Mouse (Mus musculus): ENCODE measurements at regions not wholly inside any gene's neighbourhood (a gene's known extent, or its start where the extent isn't known, plus 50 kb on each side); places are given as distances from the start of the nearest gene placed in this dataset.

DNA sequence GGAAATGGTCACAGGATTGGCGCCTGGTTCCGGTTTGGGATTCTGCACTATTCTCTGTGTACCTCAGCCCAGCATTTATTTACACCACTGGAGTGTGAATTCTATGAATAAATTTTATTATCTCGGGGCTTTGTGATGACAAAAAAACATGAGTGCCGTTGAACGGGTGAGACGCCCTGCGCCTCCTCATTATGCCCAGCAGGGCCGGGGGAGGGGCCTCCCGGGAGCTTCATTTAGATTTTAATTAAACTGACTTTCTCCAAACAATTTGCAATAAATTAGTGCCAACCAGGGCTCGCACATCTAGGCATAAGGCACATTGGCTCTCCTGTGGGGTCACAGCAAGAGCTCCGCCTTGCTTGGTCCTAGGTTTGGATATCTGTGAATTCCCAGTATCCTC is 151.8 kb upstream of the A530016L24Rik start:
- no peak overlapping the region for H3K4me2 ChIP-seq
- H3K27me3 ChIP-seq (replicated peaks), result 0 out of 2 replicates have a peak, but pooled peaks cover 3% of the 10 kb centered on the region
- no peak for ATAC-seq (ENCODE audit: low FRiP score)
- H3K9me3 ChIP-seq (replicated peaks), result no peaks in the 10 kb centered on the region
- H3K4me3 ChIP-seq (replicated peaks), result no peak overlapping the region
- no peak overlapping the region for H3K27ac ChIP-seq (replicated peaks)
- 31% methylated on average over 11 of the region's 11 CpGs for WGBS
- peaks cover 70% of the 10 kb centered on the region for H3K4me1 ChIP-seq
- H3K36me3 ChIP-seq, result no peaks in the 10 kb centered on the region
- no peak overlapping the region for H3K9ac ChIP-seq (replicated peaks)

DNA sequence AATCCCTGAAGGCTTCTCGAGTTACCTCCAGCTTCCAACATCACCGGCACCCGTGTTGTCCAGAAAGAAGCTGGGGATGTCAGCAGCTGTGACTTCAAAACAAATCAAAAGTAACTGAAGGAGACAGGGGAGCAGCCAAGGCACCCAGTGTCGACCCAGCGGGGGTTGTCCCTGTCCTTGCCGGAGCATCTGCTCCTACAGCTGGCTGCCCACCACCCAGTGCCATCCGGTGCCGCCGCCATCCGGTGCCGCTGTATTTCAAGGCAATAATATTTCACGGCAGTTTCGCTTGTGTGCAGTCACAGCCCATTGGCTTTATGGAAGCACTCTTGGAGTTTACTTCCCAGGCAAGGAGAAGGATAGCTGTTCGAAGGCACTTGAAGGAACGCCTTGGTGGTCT is 150.3 kb upstream of the A530016L24Rik start:
- Histone ChIP-seq H3K4me3 (replicated peaks) (no peak overlapping the region), H3K27me3 (replicated peaks) (0 out of 2 replicates have a peak, but pooled peaks cover 3% of the 10 kb centered on the region), H3K4me1 (peaks cover 56% of the 10 kb centered on the region), H3K27ac (replicated peaks) (no peak overlapping the region), H3K9ac (replicated peaks) (no peak overlapping the region), H3K36me3 (no peaks in the 10 kb centered on the region), H3K4me2 (no peak overlapping the region), H3K9me3 (replicated peaks) (no peaks in the 10 kb centered on the region)
- ATAC-seq (ENCODE audit: low FRiP score), result no peak
- 62% methylated on average over 15 of the region's 15 CpGs for WGBS

DNA sequence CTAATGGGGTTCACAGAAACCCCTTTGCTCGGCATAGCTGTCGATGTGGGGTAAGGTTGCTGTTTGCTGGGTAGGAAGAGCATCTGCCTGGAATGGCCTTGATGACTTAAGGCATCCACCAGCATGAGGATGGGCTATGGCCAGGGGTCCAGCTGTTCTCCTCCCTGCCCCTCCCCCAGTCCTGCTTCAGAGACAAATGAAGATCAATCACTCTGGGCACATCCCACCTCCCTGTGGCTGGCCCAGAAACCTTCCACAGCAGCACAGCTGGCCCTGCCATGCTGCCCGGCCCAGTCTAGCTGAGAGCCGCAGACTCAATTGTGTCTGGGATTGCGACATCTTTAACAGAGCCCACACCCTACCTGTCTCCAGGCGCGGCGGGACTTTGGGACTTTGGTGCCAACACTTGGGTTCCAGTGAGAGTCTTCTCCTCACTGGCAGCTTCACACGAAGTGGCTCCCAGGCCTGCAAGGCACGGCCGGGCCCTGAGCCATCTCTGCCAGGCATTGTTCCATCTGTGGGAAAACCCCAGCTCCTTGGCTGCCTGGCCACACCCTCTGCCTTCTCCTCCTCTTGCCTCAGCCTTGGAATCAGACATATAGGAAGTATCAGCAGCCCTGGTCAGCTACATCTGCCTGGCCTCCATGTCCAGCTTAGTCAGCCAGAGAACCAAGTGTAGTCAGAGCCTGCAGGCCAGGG is 149.6 kb upstream of the A530016L24Rik start:
- Histone ChIP-seq H3K9me3 (replicated peaks) (no peaks in the 10 kb centered on the region), H3K9ac (replicated peaks) (no peak overlapping the region), H3K27me3 (replicated peaks) (0 out of 2 replicates have a peak, but pooled peaks cover 3% of the 10 kb centered on the region), H3K4me2 (no peak overlapping the region), H3K4me3 (replicated peaks) (no peak overlapping the region), H3K36me3 (no peaks in the 10 kb centered on the region), H3K4me1 (peaks cover 49% of the 10 kb centered on the region), H3K27ac (replicated peaks) (0 out of 2 replicates have a peak overlapping the region, but pooled peaks have one; percentile 43)
- 61% methylated on average over 11 of the region's 11 CpGs for WGBS
- no peak for ATAC-seq (ENCODE audit: low FRiP score)

DNA sequence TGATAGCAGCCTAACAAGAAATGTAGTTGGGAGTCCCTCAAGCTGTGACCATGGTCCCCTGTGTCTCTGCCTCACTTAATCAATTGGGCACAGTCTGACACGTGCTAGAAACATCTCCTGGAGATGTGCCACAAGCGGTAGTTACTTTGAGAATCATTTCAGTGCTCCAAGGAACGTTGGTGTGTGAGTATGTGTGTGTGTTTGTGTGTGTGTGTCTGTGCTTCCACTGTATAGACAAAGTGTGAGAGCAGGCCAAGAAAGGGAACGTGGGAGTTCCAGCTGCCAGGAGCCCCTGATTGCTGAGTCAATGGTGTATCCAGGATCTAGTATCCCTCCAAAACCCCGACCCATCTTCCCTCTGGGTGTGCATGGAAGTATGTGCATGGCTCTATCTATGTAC is 149.0 kb upstream of the A530016L24Rik start:
- no peak overlapping the region for H3K9ac ChIP-seq (replicated peaks)

DNA sequence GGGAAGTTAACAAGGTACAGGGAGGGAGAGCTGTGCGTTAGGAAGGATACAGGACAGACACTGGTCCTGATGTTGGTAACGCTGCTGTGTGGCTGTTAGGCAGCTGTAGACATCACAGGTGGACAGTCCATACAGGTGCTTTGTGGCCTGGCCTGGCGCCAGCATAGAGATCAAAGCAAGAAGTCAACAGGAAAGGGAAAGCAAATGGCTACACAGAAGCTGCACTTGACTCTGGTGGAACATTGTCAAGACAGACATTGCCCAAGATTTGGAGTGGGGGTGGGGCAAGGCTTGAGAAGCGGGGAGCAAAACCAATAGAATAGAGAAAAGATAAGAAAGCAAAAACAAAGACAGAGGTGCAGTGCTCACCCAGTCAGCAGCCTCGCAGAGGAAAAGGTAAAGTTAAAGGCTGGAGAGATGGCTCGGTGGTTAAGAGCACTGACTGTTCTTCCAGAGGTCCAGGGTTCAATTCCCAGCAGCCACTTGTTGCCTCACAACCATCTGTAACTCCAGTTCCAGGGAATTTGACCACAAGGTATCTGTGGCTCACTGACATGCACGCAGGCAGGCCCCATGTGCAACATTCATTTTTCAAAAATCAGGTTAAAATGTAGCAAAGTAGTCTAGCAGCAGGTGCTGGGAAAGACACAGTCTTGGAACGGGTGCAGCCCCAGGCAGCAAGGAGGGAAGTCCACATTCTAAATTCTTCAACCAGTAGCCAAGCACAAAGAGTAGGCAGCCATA is 147.3 kb upstream of the A530016L24Rik start:
- no peak overlapping the region for H3K4me2 ChIP-seq
- H3K9ac ChIP-seq (replicated peaks), result no peak overlapping the region
- no peak overlapping the region for H3K4me3 ChIP-seq (replicated peaks)
- H3K27me3 ChIP-seq (replicated peaks), result 0 out of 2 replicates have a peak, but pooled peaks cover 3% of the 10 kb centered on the region
- peaks cover 26% of the 10 kb centered on the region for H3K4me1 ChIP-seq
- ATAC-seq (ENCODE audit: low FRiP score), result no peak
- H3K27ac ChIP-seq (replicated peaks), result no peak overlapping the region
- no peaks in the 10 kb centered on the region for H3K36me3 ChIP-seq
- no peaks in the 10 kb centered on the region for H3K9me3 ChIP-seq (replicated peaks)
- WGBS, result 86% methylated on average over 8 of the region's 8 CpGs

More for the DNA sequence above, 149.0 kb upstream of the A530016L24Rik start:
- Histone ChIP-seq H3K4me2 (no peak overlapping the region), H3K9me3 (replicated peaks) (no peaks in the 10 kb centered on the region), H3K27me3 (replicated peaks) (0 out of 2 replicates have a peak, but pooled peaks cover 3% of the 10 kb centered on the region), H3K27ac (replicated peaks) (no peak overlapping the region), H3K4me1 (peaks cover 43% of the 10 kb centered on the region), H3K36me3 (no peaks in the 10 kb centered on the region), H3K4me3 (replicated peaks) (no peak overlapping the region)
- WGBS, result 53% methylated on average over 5 of the region's 5 CpGs
- no peak for ATAC-seq (ENCODE audit: low FRiP score)

DNA sequence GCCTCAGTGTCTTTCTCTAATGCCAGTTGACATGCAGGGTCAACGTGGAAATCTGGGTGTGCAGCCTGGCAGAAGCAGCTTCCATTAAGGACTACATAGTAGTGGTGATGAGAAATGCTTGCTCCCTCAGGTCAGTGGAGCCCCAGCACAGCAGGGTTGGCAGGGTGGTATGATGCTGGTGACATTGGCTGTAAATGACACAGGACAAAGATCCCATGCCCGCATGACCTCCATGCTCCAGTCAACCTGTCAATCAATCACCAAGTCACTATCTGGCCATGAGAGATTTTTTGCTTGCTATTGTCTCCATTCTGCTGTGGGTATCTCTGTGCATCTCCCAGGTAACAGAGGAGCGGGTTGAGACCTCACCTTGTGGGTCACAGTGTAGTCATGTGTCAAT is 146.2 kb upstream of the A530016L24Rik start:
- no peaks in the 10 kb centered on the region for H3K36me3 ChIP-seq
- H3K4me1 ChIP-seq, result peaks cover 17% of the 10 kb centered on the region
- no peak overlapping the region for H3K4me3 ChIP-seq (replicated peaks)
- ATAC-seq (ENCODE audit: low FRiP score), result no peak
- H3K9me3 ChIP-seq (replicated peaks), result no peaks in the 10 kb centered on the region
- no peak overlapping the region for H3K9ac ChIP-seq (replicated peaks)
- WGBS, result 90% methylated on average over 3 of the region's 3 CpGs
- H3K27ac ChIP-seq (replicated peaks), result no peak overlapping the region
- no peak overlapping the region for H3K4me2 ChIP-seq
- H3K27me3 ChIP-seq (replicated peaks), result 0 out of 2 replicates have a peak, but pooled peaks cover 3% of the 10 kb centered on the region

DNA sequence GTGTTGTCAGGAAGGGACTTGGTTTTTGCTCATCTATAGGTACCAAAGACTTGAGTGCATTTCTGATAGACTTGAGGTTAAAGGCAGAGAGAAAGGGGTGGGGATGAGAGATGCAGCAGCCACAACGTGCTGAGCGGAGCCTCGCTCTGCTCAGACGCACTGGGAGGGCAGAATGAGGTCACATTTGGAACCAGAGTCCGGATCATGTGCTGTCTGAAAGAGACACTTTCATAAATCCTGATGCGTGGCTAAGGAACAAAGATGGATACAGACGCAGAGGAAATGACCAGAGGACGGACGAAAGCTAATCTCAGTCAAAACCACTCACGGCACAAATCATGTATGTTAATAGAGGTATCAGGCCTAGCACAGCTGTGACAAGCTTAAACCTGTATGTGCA is 145.0 kb upstream of the A530016L24Rik start:
- Histone ChIP-seq H3K36me3 (no peaks in the 10 kb centered on the region), H3K27me3 (replicated peaks) (0 out of 2 replicates have a peak, but pooled peaks cover 3% of the 10 kb centered on the region), H3K9ac (replicated peaks) (no peak overlapping the region), H3K4me2 (no peak overlapping the region), H3K4me1 (peaks cover 9% of the 10 kb centered on the region), H3K4me3 (replicated peaks) (no peak overlapping the region), H3K9me3 (replicated peaks) (no peaks in the 10 kb centered on the region), H3K27ac (replicated peaks) (no peak overlapping the region)
- no peak for ATAC-seq (ENCODE audit: low FRiP score)
- WGBS, result 50% methylated on average over 10 of the region's 10 CpGs

DNA sequence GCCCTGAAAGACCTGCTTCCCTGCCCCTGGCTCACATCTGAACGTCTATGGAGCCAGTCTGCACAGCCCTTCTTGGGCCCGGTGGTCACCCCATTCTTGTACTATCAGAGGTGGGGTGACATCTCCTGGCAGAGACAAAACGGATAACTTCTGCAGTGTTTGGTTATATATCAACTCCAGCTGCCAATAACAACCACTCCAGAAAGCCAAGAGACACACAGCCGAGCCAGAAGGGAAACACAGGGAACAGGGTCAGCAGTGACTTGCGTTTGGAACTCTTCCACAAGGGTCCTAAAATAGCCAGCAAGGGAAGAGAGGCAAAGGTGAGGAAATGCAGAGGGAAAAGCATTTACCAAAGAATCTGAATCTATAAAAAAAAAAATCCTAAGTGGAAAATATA is 143.5 kb upstream of the A530016L24Rik start:
- peaks cover 10% of the 10 kb centered on the region for H3K4me1 ChIP-seq
- no peak overlapping the region for H3K4me3 ChIP-seq (replicated peaks)
- 79% methylated on average over 5 of the region's 5 CpGs for WGBS
- H3K9me3 ChIP-seq (replicated peaks), result no peaks in the 10 kb centered on the region
- no peaks in the 10 kb centered on the region for H3K36me3 ChIP-seq
- no peak overlapping the region for H3K27ac ChIP-seq (replicated peaks)
- no peak for ATAC-seq (ENCODE audit: low FRiP score)
- no peak overlapping the region for H3K4me2 ChIP-seq
- H3K9ac ChIP-seq (replicated peaks), result no peak overlapping the region
- 0 out of 2 replicates have a peak, but pooled peaks cover 3% of the 10 kb centered on the region for H3K27me3 ChIP-seq (replicated peaks)

DNA sequence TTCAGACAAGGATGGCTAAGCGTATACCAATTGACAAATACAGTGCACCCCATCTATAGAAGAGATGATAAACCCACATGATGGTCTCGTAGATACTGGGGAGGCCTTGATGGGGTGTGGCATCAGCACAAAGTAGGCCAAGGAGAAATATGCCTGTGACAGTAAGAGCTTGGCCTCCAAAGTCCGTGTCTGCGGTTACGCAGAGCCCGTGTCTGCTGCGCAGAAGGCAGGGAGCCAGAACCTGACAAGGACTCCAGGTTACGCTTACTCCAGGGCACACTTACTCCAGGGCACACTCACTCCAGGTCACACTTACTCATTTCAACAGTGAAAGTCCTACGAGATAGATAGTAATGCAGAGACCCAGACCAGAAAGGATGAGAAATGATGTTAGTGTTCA is 141.1 kb upstream of the A530016L24Rik start:
- Histone ChIP-seq H3K4me2 (no peak overlapping the region), H3K4me3 (replicated peaks) (no peak overlapping the region), H3K4me1 (peaks cover 12% of the 10 kb centered on the region), H3K27ac (replicated peaks) (no peak overlapping the region), H3K36me3 (no peaks in the 10 kb centered on the region), H3K9ac (replicated peaks) (no peak overlapping the region), H3K9me3 (replicated peaks) (no peaks in the 10 kb centered on the region), H3K27me3 (replicated peaks) (no peaks in the 10 kb centered on the region)
- no peak for ATAC-seq (ENCODE audit: low FRiP score)
- WGBS, result 96% methylated on average over 9 of the region's 9 CpGs

DNA sequence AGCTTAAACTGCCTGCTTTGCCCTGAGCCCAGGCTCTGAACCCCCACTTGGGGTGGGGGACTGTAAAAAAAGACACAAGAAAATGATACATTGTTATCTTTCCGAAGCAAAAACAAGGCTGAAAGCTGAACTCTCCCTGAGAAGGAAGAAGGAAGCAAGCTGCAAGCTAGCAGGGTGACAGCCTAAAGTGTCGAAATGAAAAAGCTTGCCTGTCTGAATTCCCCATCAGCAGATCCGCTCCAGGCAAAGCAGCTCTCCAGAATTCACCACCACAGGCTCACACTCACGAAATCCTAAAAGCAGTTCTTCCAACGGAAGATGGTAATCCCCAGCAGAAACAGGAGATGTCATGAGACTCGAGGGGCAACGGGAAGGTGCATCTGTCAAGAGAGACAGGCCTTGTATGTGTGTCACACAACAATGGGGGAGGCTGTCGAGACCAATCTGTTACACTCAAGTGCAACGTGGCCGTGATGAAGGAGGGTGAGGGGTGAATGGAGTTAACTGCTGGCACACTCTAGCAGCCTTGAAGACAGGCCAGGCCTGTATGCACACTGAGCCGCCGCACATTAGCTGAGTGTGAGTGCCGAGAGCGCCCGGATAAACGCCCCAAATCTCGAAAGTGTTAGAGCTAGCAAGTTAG is 139.5 kb upstream of the A530016L24Rik start:
- ATAC-seq (ENCODE audit: low FRiP score), result no peak
- Histone ChIP-seq H3K9me3 (replicated peaks) (no peaks in the 10 kb centered on the region), H3K4me2 (no peak overlapping the region), H3K27ac (replicated peaks) (no peak overlapping the region), H3K27me3 (replicated peaks) (no peaks in the 10 kb centered on the region), H3K9ac (replicated peaks) (no peak overlapping the region), H3K36me3 (no peaks in the 10 kb centered on the region), H3K4me1 (peaks cover 12% of the 10 kb centered on the region), H3K4me3 (replicated peaks) (no peak overlapping the region)
- 52% methylated on average over 17 of the region's 17 CpGs for WGBS

DNA sequence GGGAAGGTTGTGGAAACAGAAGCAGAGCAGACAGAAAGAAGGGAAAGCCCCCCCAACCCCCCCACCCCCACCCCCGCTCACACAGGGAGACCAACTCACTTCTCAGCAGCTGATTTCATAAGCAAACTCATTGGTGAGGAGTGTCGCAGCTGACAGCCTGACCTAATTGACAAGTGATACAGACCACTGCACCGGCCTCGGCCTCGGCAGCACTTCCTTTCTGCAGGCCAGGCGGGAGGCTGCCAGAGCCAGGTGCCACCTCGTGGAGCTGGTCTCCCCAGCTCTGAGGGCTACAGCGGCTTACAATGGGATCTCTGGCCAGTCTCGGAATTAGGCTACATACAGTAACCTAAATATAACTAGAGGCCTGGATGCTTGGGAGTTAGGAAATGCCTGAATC is 138.5 kb upstream of the A530016L24Rik start:
- ATAC-seq (ENCODE audit: low FRiP score), result no peak
- H3K36me3 ChIP-seq, result no peaks in the 10 kb centered on the region
- 47% methylated on average over 9 of the region's 9 CpGs for WGBS
- H3K9me3 ChIP-seq (replicated peaks), result no peaks in the 10 kb centered on the region
- H3K27ac ChIP-seq (replicated peaks), result no peak overlapping the region
- peaks cover 12% of the 10 kb centered on the region for H3K4me1 ChIP-seq
- H3K9ac ChIP-seq (replicated peaks), result no peak overlapping the region
- H3K27me3 ChIP-seq (replicated peaks), result no peaks in the 10 kb centered on the region
- H3K4me3 ChIP-seq (replicated peaks), result no peak overlapping the region
- H3K4me2 ChIP-seq, result no peak overlapping the region

Measured in neural tube, embryonic 15.5 days (tissue).